Mouse (Mus musculus) heart, embryonic 14.5 days (tissue): ENCODE results near the gene Tm6sf1. TPM values are rescaled to one million over a fixed set of nuclear protein-coding genes. Genes with fewer than 3 reads are reported as not detected.

ENCODE experiments used
- ATAC-seq: fragments of 200-750 bp; cut with Nextera tagmentation; 2 replicates; pipeline ENCODE4 v1.8.0; 2017; ENCODE audit warnings: low read depth, moderate TSS enrichment; ENCODE audit not compliant: insufficient number of reproducible peaks, insufficient read depth, low FRiP score
- H3K27ac ChIP-seq, 2 experiments: fragments of 200-500 bp in 1 of 2; fragments of 300-500 bp in 1 of 2; sonication (generic) in 1 of 2; replicated peaks in 1 of 2; 2 replicates each; pipeline ENCODE4 v1.5.1; 2012 to 2014; ENCODE audit warnings: low read depth in 2 of 2, low read length in 2 of 2, control low read depth in 1 of 2, mild to moderate bottlenecking in 1 of 2, mixed read lengths in 1 of 2; ENCODE audit not compliant: control insufficient read depth in 1 of 2, insufficient read depth in 1 of 2
- H3K27me3 ChIP-seq: fragments of 300-500 bp; sonication (generic); 2 replicates; pipeline ENCODE4 v1.6.1; 2014; ENCODE audit warnings: mild to moderate bottlenecking, low read length, control low read depth; ENCODE audit not compliant: control insufficient read depth, insufficient read depth
- H3K36me3 ChIP-seq: fragments of 300-500 bp; sonication (generic); 2 replicates; pipeline ENCODE4 v1.6.1; 2014; ENCODE audit warnings: mild to moderate bottlenecking, control low read depth, low read length, mixed read lengths; ENCODE audit not compliant: control insufficient read depth, insufficient read depth
- H3K4me1 ChIP-seq, 2 experiments: fragments of 200-500 bp in 1 of 2; fragments of 300-500 bp in 1 of 2; sonication (generic) in 1 of 2; 2 replicates each; pipeline ENCODE4 v1.6.1; 2012 to 2014; ENCODE audit warnings: low read length in 2 of 2, control low read depth in 1 of 2, mixed read lengths in 1 of 2; ENCODE audit not compliant: control insufficient read depth in 2 of 2, insufficient read depth in 2 of 2
- H3K4me2 ChIP-seq: fragments of 300-500 bp; sonication (generic); 2 replicates; pipeline ENCODE4 v1.6.1; 2014; ENCODE audit warnings: mild to moderate bottlenecking, low read length
- H3K4me3 ChIP-seq, 2 experiments: fragments of 200-500 bp in 1 of 2; fragments of 300-500 bp in 1 of 2; sonication (generic) in 1 of 2; 2 replicates each; pipeline ENCODE4 v1.5.1; 2012 to 2014; ENCODE audit warnings: low read length in 2 of 2, mild to moderate bottlenecking in 2 of 2, control low read depth in 1 of 2, low read depth in 1 of 2, moderate library complexity in 1 of 2; ENCODE audit not compliant: control insufficient read depth in 1 of 2, insufficient read depth in 1 of 2
- H3K9ac ChIP-seq: fragments of 300-500 bp; sonication (generic); 2 replicates; pipeline ENCODE4 v1.6.1; 2014; ENCODE audit warnings: mild to moderate bottlenecking, low read length
- H3K9me3 ChIP-seq: fragments of 300-500 bp; sonication (generic); 2 replicates; pipeline ENCODE4 v1.6.1; 2016; ENCODE audit warnings: low read length, control low read depth; ENCODE audit not compliant: control insufficient read depth
- WGBS: fragments of 180-500 bp; shearing (Covaris S2); extraction: QIAGEN DNeasy Blood & Tissue Kit; methylation state at CpG from one replicate; pipeline ENCODE4 v1.1.7; 2014; 5-methylcytosine and 5-hydroxymethylcytosine counted together
- polyA plus RNA-seq: library from polyadenylated mRNA; unstranded; fragments of >200 nt; fragmentation: Nextera tagmentation; extraction: Ambion mirVana; gene quantifications from 2 replicates; pipeline ENCODE4 v1.2.1, GENCODE M21; 2014

Gene Tm6sf1
- 33.7 and 34.4 TPM in 2 replicates for polyA plus RNA-seq

DNA sequence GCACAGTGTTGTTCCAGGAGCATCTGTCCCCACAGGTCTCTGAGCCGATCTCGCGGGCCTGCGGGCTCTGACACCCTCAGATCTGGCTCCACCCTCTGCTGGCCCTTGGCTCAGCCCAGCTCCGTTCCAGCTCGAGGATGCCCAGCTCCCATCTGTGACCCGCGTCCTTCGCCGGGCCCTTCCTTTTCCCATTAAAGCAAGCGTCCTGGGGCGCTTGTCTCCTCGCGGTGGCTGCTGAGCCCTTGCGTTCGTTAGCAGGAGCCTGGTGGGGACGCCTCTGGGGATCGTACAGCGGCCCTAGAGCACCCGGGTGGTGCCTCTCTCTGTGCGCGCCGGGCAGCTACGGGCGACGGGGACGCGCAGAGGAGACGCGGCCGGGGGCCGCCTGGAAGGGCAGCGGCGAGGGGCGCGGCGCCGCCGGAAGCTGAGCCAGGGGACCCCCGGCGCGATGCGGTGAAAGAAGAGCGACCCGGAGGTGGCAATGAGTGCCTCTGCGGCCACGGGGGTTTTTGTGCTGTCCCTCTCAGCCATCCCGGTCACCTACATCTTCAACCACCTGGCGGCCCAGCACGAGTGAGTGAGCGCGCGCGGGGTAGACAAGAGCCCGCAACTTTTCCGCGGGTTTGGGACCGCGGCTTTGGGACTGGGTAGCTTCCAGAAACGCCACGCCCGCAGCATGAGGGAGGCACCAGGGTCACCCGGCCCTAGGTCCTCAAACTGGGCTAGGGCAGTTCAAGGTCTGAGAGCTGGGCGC is at the start of gene Tm6sf1:
Gene Tm6sf1 (plus strand): TSS at position 34 of the 754 bp plus-strand sequence.
- peaks cover 33% of the 10 kb centered on the region in 2 experiments for H3K4me1 ChIP-seq
- H3K4me2 ChIP-seq: peak within 1 kb of the TSS; percentile 84
- no peaks in the 10 kb centered on the region for H3K27me3 ChIP-seq

GRCm38 (mm10) chr7:81824906-81825305 is 33.9 kb upstream of the Tm6sf1 start:
- H3K36me3 ChIP-seq: no peaks in the 10 kb centered on the region
- no peak overlapping the region for H3K27ac ChIP-seq
- H3K4me2 ChIP-seq: peak overlapping the region; percentile 55
- peak overlapping the region; percentile 25; the same call in 1 of the 2 replicates for H3K9ac ChIP-seq
- H3K9me3 ChIP-seq: no peaks in the 10 kb centered on the region
- H3K4me1 ChIP-seq: peaks cover 6 to 41% of the 10 kb centered on the region in 2 experiments
- WGBS: 52% methylated on average over 3 of the region's 3 CpGs
- no peak for ATAC-seq
- H3K27me3 ChIP-seq: no peaks in the 10 kb centered on the region
- H3K4me3 ChIP-seq: no peak overlapping the region

More for the DNA sequence above, at the start of gene Tm6sf1:
- H3K4me3 ChIP-seq: peak within 1 kb of the TSS; percentile 76 to 83
- no peaks in the 10 kb centered on the region for H3K9me3 ChIP-seq
- WGBS: under 1% methylated on average over 48 of the region's 64 CpGs
- no peaks in the 10 kb centered on the region for H3K36me3 ChIP-seq
- peak within 1 kb of the TSS; percentile 80 for H3K9ac ChIP-seq
- ATAC-seq: peak; percentile 40
- peak within 1 kb of the TSS; percentile 49 to 56 for H3K27ac ChIP-seq

DNA sequence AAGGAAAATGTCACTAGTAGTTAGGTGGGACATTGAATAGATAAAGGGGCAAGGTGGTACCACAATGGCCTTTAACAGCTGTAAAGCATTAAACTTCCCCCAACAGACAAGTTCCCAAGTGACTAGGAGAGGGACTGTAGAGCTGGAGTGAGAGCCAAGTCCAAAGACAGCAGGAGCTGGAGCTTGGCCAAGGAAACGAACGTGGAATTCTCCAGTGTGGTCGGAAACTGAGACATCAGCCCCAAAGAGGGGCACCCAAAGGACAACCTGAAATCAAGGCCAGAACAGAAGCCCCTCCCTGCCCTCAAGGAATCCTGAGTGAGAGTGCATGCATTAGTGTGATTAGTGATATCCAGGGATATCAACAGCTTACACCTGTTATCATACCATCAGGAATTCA is 33.4 kb upstream of the Tm6sf1 start:
- H3K4me3 ChIP-seq: peak overlapping the region in 1 of 2 experiments; percentile 6; a peak in 1 of 4 replicates
- H3K9ac ChIP-seq: peak overlapping the region; percentile 14; the same call in 1 of the 2 replicates
- peak overlapping the region; percentile 1 to 58; a peak in 3 of 4 replicates for H3K27ac ChIP-seq
- no peaks in the 10 kb centered on the region for H3K27me3 ChIP-seq
- H3K4me2 ChIP-seq: peak overlapping the region; percentile 55
- no peaks in the 10 kb centered on the region for H3K36me3 ChIP-seq
- WGBS: 0% methylated on average over 3 of the region's 3 CpGs
- no peaks in the 10 kb centered on the region for H3K9me3 ChIP-seq
- ATAC-seq: no peak
- peaks cover 8 to 44% of the 10 kb centered on the region in 2 experiments for H3K4me1 ChIP-seq

DNA sequence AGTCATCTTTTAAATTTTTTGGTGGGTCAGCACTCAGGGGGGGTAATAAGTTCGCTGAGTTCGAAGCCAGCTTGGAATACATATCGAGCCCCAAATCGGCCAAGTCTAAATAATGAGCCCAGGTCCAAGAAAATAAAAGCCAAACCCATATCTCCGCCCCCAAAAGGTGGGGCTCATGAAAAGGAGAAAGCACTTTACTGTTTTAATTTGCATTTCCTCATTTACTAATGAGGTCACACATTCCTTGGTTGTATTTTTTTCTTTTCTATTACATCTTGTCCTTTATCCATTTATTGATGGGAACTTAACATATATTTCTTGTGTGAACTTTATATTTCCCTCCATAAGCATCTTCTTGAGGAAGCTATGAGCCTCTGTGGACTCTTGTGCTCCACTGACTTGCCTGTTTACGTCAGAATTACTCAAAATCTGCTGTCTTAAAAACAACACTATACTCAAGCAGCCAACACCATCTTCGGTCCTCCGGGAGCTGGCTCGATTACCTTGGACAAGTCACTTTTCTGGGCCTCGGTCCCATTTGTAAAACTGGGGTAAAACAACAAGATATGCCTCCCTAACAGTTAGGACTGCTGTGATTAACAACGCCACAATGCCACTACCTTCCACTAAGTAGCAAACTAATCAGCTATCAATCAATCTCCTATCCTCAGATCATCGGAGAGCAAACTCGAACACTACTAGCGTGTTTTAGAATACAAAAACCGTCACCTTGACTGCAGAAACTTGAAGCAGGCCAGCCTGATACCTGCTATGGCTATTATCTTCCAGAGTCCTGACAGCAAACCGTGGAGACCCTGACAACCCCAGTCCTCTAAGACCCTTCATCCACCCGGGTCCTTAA is 30.8 kb upstream of the Tm6sf1 start:
- Histone ChIP-seq H3K4me3 (peak overlapping the region; percentile 80 to 85), H3K4me2 (peak overlapping the region; percentile 94), H3K9ac (peak overlapping the region; percentile 95), H3K27me3 (no peaks in the 10 kb centered on the region), H3K4me1 (peaks cover 8 to 44% of the 10 kb centered on the region in 2 experiments), H3K36me3 (no peaks in the 10 kb centered on the region), H3K9me3 (no peaks in the 10 kb centered on the region), H3K27ac (peak overlapping the region; percentile 97 to 98)
- 21% methylated on average over 17 of the region's 17 CpGs for WGBS
- ATAC-seq: no peak

DNA sequence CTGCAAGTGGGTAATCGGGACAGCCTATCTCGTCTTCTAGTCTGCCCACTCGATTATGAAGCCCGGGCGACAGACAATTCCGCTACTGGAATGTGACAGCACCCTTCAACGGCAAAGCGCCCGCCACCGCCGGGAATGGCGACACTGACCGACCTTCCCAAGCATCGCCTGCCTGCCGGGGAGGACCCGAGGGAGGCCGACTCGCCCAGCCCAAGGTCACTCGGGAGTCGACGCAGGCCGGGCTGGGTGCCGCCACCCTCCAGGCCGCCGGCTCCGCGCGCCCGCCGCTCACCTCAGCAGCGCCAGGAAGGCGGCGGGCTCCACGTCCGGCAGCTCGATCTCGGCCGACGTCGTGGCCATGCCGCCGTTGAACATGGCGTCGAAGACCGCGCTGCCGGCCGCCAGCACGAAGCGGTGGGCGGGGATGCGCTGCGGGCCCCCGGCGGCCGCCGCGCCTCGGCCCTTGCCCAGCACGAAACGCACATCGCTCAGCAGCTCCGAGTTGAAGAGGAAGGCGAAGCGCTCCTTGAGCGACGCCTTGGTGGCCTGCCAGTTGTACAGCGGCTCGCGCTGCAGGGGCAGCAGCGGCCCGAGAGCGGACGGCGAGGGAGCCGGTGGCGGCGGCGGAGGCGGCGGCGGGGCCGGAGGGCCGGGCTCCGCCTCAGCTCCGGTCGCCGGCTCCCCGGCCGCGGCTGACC is 30.0 kb upstream of the Tm6sf1 start:
- Histone ChIP-seq H3K4me2 (peak overlapping the region; percentile 94), H3K9me3 (no peaks in the 10 kb centered on the region), H3K27ac (peak overlapping the region; percentile 97 to 98), H3K9ac (peak overlapping the region; percentile 95), H3K4me1 (peaks cover 8 to 44% of the 10 kb centered on the region in 2 experiments), H3K27me3 (no peaks in the 10 kb centered on the region), H3K36me3 (no peaks in the 10 kb centered on the region), H3K4me3 (peak overlapping the region; percentile 80 to 85)
- peak; percentile 59 for ATAC-seq
- WGBS: under 1% methylated on average over 64 of the region's 91 CpGs

GRCm38 (mm10) chr7:81829379-81829894 is 29.4 kb upstream of the Tm6sf1 start, which contains the start of gene Btbd1:
Gene Btbd1, minus strand, starts transcription at chr7:81829431.
- peak; percentile 89 for ATAC-seq
- H3K36me3 ChIP-seq: no peaks in the 10 kb centered on the region
- WGBS: under 1% methylated on average over 58 of the region's 58 CpGs

GRCm38 (mm10) chr7:81834847-81835246 is 24.0 kb upstream of the Tm6sf1 start:
- H3K9me3 ChIP-seq: no peaks in the 10 kb centered on the region
- no peaks in the 10 kb centered on the region for H3K27me3 ChIP-seq
- ATAC-seq: no peak
- no peak overlapping the region for H3K4me2 ChIP-seq
- H3K4me1 ChIP-seq: peaks cover 2 to 3% of the 10 kb centered on the region in 2 experiments
- H3K27ac ChIP-seq: no peak overlapping the region
- no peak overlapping the region for H3K4me3 ChIP-seq
- H3K36me3 ChIP-seq: no peaks in the 10 kb centered on the region
- no peak overlapping the region for H3K9ac ChIP-seq

More at GRCm38 (mm10) chr7:81829379-81829894, 29.4 kb upstream of the Tm6sf1 start, which contains the start of gene Btbd1:
- H3K4me2 ChIP-seq: peak within 1 kb of the TSS; percentile 94
- peak within 1 kb of the TSS; percentile 80 to 85 for H3K4me3 ChIP-seq
- no peaks in the 10 kb centered on the region for H3K9me3 ChIP-seq
- H3K27me3 ChIP-seq: no peaks in the 10 kb centered on the region
- peak within 1 kb of the TSS; percentile 95 for H3K9ac ChIP-seq
- peak within 1 kb of the TSS; percentile 97 to 98 for H3K27ac ChIP-seq
- H3K4me1 ChIP-seq: peaks cover 8 to 38% of the 10 kb centered on the region in 2 experiments
